Mouse (Mus musculus) C2C12 (cell line): ENCODE measurements around the gene Gucy2g.

ENCODE experiments used
- CEBPB ChIP-seq: IDR thresholded peaks from one replicate; pipeline ENCODE4 v1.6.1; 2011; ENCODE audit warnings: low read depth, mild to moderate bottlenecking, control low read depth, moderate library complexity
- CTCF ChIP-seq: IDR thresholded peaks from one replicate; pipeline ENCODE4 v1.5.1; 2011; ENCODE audit not compliant: control insufficient read depth, insufficient read depth, insufficient read length
- FOSL1 ChIP-seq: IDR thresholded peaks from one replicate; pipeline ENCODE4 v1.8.0; 2011; ENCODE audit warnings: mild to moderate bottlenecking, low read length; ENCODE audit not compliant: poor library complexity, insufficient read depth, severe bottlenecking
- MAX ChIP-seq: IDR thresholded peaks from one replicate; pipeline ENCODE4 v1.6.1; 2011; ENCODE audit warnings: mild to moderate bottlenecking, control low read depth
- MYOD1 ChIP-seq: IDR thresholded peaks from one replicate; pipeline ENCODE4 v1.6.1; 2011; ENCODE audit warnings: low read depth; ENCODE audit not compliant: control insufficient read depth, insufficient read length
- USF1 ChIP-seq: IDR thresholded peaks from one replicate; pipeline ENCODE4 v1.6.1; 2011; ENCODE audit warnings: low read depth, mild to moderate bottlenecking, control low read depth, moderate library complexity

- TF ChIP-seq CTCF = no peak
- no peak for TF ChIP-seq MAX
- TF ChIP-seq MYOD1 = no peak
- no peak for TF ChIP-seq FOSL1
- TF ChIP-seq USF1 = no peak
- no peak for TF ChIP-seq CEBPB
Observed at GRCm38 (mm10) chr19:55217365-55217764, 23.7 kb downstream of the Gucy2g start.
